Mouse (Mus musculus) CH12.LX (cell line): ENCODE results near the gene Cdk2ap1.

Source experiments
- BHLHE40 ChIP-seq: IDR thresholded peaks from 2 replicates; pipeline ENCODE4 v1.6.1; 2011; ENCODE audit warnings: mild to moderate bottlenecking, low read depth, low read length, improper control_type of control experiment
- CHD2 ChIP-seq: IDR thresholded peaks from 2 replicates; pipeline ENCODE4 v1.6.1; 2011; ENCODE audit warnings: low read length, improper control_type of control experiment
- CTCF ChIP-seq, 2 experiments: IDR thresholded peaks in 1 of 2; conservative IDR thresholded peaks in 1 of 2; 2 replicates each; pipeline ENCODE4 v1.5.1; 2011 to 2012; ENCODE audit warnings: low read depth in 2 of 2, low read length in 2 of 2, improper control_type of control experiment in 1 of 2, inconsistent platforms in 1 of 2, mild to moderate bottlenecking in 1 of 2, moderate library complexity in 1 of 2
- EP300 ChIP-seq: IDR thresholded peaks from 2 replicates; pipeline ENCODE4 v1.6.1; 2011; ENCODE audit warnings: low read length, improper control_type of control experiment
- HCFC1 ChIP-seq: IDR thresholded peaks from 2 replicates; pipeline ENCODE4 v1.6.1; 2012; ENCODE audit warnings: low read depth, mild to moderate bottlenecking, inconsistent platforms, low read length, improper control_type of control experiment
- JUN ChIP-seq: IDR thresholded peaks from 2 replicates; pipeline ENCODE4 v1.6.1; 2011; ENCODE audit warnings: low read depth, mild to moderate bottlenecking, low read length, improper control_type of control experiment, moderate library complexity; ENCODE audit not compliant: insufficient read depth
- JUND ChIP-seq: conservative IDR thresholded peaks from 2 replicates; pipeline ENCODE4 v1.6.1; 2011; ENCODE audit warnings: low read depth, low read length, improper control_type of control experiment
- MAFK ChIP-seq: IDR thresholded peaks from 2 replicates; pipeline ENCODE4 v1.6.1; 2011; ENCODE audit warnings: low read length, improper control_type of control experiment; ENCODE audit not compliant: insufficient replicate concordance
- MYC ChIP-seq: IDR thresholded peaks from 2 replicates; pipeline ENCODE4 v1.6.1; 2011; ENCODE audit warnings: low read depth, mild to moderate bottlenecking, improper control_type of control experiment, low read length
- NELFE ChIP-seq: IDR thresholded peaks from 2 replicates; pipeline ENCODE4 v1.6.1; 2011; ENCODE audit warnings: low read depth, low read length, improper control_type of control experiment
- RAD21 ChIP-seq: IDR thresholded peaks from 2 replicates; pipeline ENCODE4 v1.6.1; 2011; ENCODE audit warnings: low read depth, mild to moderate bottlenecking, low read length, improper control_type of control experiment, moderate library complexity
- TCF12 ChIP-seq: IDR thresholded peaks from 2 replicates; pipeline ENCODE4 v1.6.1; 2014; ENCODE audit warnings: low read depth, mild to moderate bottlenecking, inconsistent platforms, low read length, improper control_type of control experiment
- USF1 ChIP-seq: IDR thresholded peaks from 2 replicates; pipeline ENCODE4 v1.6.1; 2014; ENCODE audit warnings: low read depth, mild to moderate bottlenecking, inconsistent platforms, low read length, improper control_type of control experiment
- ZC3H11A ChIP-seq: IDR thresholded peaks from 2 replicates; pipeline ENCODE4 v1.6.1; 2012; ENCODE audit warnings: low read depth, mild to moderate bottlenecking, inconsistent platforms, low read length, improper control_type of control experiment

DNA sequence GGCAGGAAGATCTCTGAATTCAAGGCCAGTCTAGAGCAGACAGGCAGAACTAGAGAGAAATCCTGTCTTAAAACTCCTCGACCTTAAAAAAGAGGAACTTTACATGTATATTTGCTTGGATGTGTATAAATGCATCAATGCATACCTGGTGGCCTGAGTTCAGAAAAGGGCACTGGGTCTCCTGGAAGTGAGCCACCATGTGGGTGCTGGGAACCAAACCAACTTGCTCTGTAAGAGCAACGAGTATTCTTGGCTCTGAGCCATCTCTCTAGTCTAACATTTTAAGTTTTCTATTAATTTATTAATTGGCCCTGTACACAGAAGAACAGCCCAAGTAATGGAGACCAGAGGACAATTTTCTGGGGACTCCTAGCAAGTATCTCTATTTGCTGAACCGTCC, 3.8 kb upstream of the Cdk2ap1 start:
- TF ChIP-seq CTCF (conservative IDR thresholded peaks at IDR 0.05 in 1 of 2, IDR thresholded peaks at IDR 0.05 in 1 of 2; ENCODE audit: low read depth in 2 of 2, low read length in 2 of 2) (no peak), CHD2 (no peak), JUN (no peak), TCF12 (no peak), USF1 (no peak), JUND (no peak), BHLHE40 (no peak), ZC3H11A (no peak), RAD21 (no peak), HCFC1 (no peak), MYC (no peak), EP300 (no peak), NELFE (no peak), MAFK (no peak)
